Mouse (Mus musculus) kidney, embryonic 15.5 days (tissue): Measurements from ENCODE around the gene Tenm2. TPM values are rescaled to one million over a fixed set of nuclear protein-coding genes. Genes with fewer than 3 reads are reported as not detected.

Experiments
- ATAC-seq: fragments of 200-750 bp; cut with Nextera tagmentation; replicated peaks from 2 replicates; pipeline ENCODE4 v1.8.0; 2017; ENCODE audit warnings: moderate TSS enrichment; ENCODE audit not compliant: low FRiP score
- H3K27ac ChIP-seq: fragments of 300-500 bp; sonication (generic); 2 replicates; pipeline ENCODE4 v1.5.1; 2015; ENCODE audit warnings: mild to moderate bottlenecking, inconsistent platforms
- H3K27me3 ChIP-seq: fragments of 300-500 bp; sonication (generic); 2 replicates; pipeline ENCODE4 v1.6.1; 2015; ENCODE audit warnings: inconsistent platforms
- H3K36me3 ChIP-seq: fragments of 300-500 bp; sonication (generic); 2 replicates; pipeline ENCODE4 v1.6.1; 2015; ENCODE audit warnings: inconsistent platforms
- H3K4me1 ChIP-seq: fragments of 300-500 bp; sonication (generic); 2 replicates; pipeline ENCODE4 v1.6.1; 2015; ENCODE audit warnings: inconsistent platforms
- H3K4me2 ChIP-seq: fragments of 300-500 bp; sonication (generic); 2 replicates; pipeline ENCODE4 v1.6.1; 2015; ENCODE audit warnings: moderate library complexity, mild to moderate bottlenecking, inconsistent platforms
- H3K4me3 ChIP-seq: fragments of 300-500 bp; sonication (generic); replicated peaks from 2 replicates; pipeline ENCODE4 v1.5.1; 2015; ENCODE audit warnings: mild to moderate bottlenecking, inconsistent platforms
- H3K9ac ChIP-seq: fragments of 300-500 bp; sonication (generic); 2 replicates; pipeline ENCODE4 v1.6.1; 2015; ENCODE audit warnings: mild to moderate bottlenecking, inconsistent platforms
- H3K9me3 ChIP-seq: fragments of 300-500 bp; sonication (generic); replicated peaks from 2 replicates; pipeline ENCODE4 v1.6.1; 2016; ENCODE audit warnings: inconsistent platforms
- WGBS: fragments of 180-500 bp; shearing (Covaris S2); methylation state at CpG from one replicate; pipeline ENCODE4 v1.1.7; 2015; ENCODE audit warnings: mixed read lengths; 5-methylcytosine and 5-hydroxymethylcytosine counted together
- polyA plus RNA-seq: library from polyadenylated mRNA; unstranded; fragments of >200 nt; fragmentation: Nextera tagmentation; extraction: Ambion mirVana; gene quantifications from 2 replicates; pipeline ENCODE4 v1.2.1, GENCODE M21; 2015

Gene Tenm2
- polyA plus RNA-seq, 1 experiment from 2014 or later = 0.78 TPM

GRCm38 (mm10) chr11:36443821-36444220 lies 791.9 kb downstream of the Tenm2 start:
- Histone ChIP-seq H3K4me1 (no peaks in the 10 kb centered on the region), H3K9me3 (no peaks in the 10 kb centered on the region), H3K9ac (no peak overlapping the region), H3K4me3 (no peak overlapping the region), H3K27me3 (no peaks in the 10 kb centered on the region), H3K27ac (no peak overlapping the region), H3K4me2 (no peak overlapping the region), H3K36me3 (no peaks in the 10 kb centered on the region)
- WGBS = 90% methylated on average over 7 of the region's 7 CpGs
- no peak for ATAC-seq

DNA sequence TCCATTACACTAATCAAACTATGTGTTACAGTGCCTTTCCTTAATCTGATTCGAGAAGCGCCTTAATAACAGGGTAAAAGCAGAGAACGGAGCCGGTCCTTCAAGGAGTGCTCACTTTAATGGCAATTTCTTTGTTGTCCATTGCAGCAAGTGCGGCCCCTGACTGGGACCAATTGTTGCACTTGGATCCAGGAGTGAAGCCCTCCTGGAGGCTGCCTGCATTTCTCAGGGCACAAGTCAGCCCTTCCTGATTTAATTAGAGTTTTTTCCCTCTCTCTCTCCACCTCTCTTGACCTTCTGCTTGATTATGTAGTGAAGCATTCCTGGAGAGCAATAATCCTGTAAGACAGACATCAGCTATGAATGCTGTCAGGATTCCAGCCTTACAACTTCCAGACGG lies 794.0 kb downstream of the Tenm2 start:
- WGBS = 38% methylated on average over 6 of the region's 6 CpGs
- Histone ChIP-seq H3K27me3 (no peaks in the 10 kb centered on the region), H3K36me3 (no peaks in the 10 kb centered on the region), H3K4me1 (no peaks in the 10 kb centered on the region), H3K9ac (no peak overlapping the region), H3K9me3 (no peaks in the 10 kb centered on the region), H3K27ac (no peak overlapping the region), H3K4me2 (no peak overlapping the region), H3K4me3 (no peak overlapping the region)
- ATAC-seq = no peak

DNA sequence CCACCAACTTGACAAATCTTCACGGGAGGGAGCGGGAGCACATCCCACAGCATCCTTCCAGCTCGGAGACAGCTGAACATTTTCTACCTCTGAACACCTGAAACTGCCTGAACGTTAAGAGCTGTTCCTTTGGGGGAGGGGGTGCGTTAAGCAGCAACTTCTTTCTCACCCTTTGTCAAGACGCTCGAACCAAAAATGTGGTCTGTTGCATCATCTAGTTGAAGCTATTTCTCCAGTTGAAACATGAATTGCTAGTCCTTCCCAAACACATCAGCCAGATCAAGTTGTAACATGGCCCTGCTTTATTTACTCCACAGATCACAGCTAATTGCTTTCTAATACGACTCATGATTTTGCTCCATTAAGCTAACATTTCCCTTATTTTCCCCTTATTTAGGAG lies 799.5 kb downstream of the Tenm2 start:
- Histone ChIP-seq H3K4me3 (no peak overlapping the region), H3K36me3 (no peaks in the 10 kb centered on the region), H3K27ac (no peak overlapping the region), H3K4me1 (no peaks in the 10 kb centered on the region), H3K9ac (no peak overlapping the region), H3K9me3 (no peaks in the 10 kb centered on the region), H3K27me3 (no peaks in the 10 kb centered on the region), H3K4me2 (no peak overlapping the region)
- ATAC-seq = no peak
- WGBS = 49% methylated on average over 8 of the region's 8 CpGs

DNA sequence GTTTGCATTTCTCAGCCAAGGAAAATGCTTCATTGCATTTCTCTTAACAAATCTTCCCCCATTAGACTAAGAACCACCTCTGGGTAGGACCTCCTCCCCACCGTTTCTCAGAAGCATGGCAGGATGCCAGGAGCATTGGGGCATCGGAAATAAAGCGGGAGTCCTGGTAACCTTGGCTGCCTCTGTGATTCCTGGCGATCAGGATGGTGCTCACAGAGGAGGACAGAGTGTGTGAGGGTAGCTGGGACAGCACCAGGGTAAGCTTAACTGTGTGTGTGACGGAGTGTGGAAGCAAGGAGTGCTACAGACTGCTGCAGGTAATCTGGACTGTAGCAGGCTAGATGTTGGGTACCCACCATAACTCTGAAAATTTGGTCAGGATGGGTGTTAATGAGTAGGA lies 806.8 kb downstream of the Tenm2 start:
- 58% methylated on average over 5 of the region's 5 CpGs for WGBS
- ATAC-seq = peak; percentile 73

GRCm38 (mm10) chr11:36424959-36425358 lies 810.8 kb downstream of the Tenm2 start:
- no peaks in the 10 kb centered on the region for H3K36me3 ChIP-seq
- no peak overlapping the region for H3K27ac ChIP-seq
- no peak overlapping the region for H3K4me3 ChIP-seq
- 0 out of 2 replicates have a peak, but pooled peaks cover 4% of the 10 kb centered on the region for H3K4me1 ChIP-seq
- H3K9me3 ChIP-seq = no peaks in the 10 kb centered on the region
- no peak overlapping the region for H3K4me2 ChIP-seq
- ATAC-seq = no peak
- H3K27me3 ChIP-seq = no peaks in the 10 kb centered on the region
- 75% methylated on average over 3 of the region's 3 CpGs for WGBS
- H3K9ac ChIP-seq = no peak overlapping the region

More for the DNA sequence above, 806.8 kb downstream of the Tenm2 start:
- H3K27ac ChIP-seq = no peak overlapping the region
- no peak overlapping the region for H3K4me3 ChIP-seq
- no peaks in the 10 kb centered on the region for H3K9me3 ChIP-seq
- no peaks in the 10 kb centered on the region for H3K36me3 ChIP-seq
- H3K4me1 ChIP-seq = 0 out of 2 replicates have a peak, but pooled peaks cover 4% of the 10 kb centered on the region
- H3K4me2 ChIP-seq = no peak overlapping the region
- H3K27me3 ChIP-seq = no peaks in the 10 kb centered on the region
- no peak overlapping the region for H3K9ac ChIP-seq

DNA sequence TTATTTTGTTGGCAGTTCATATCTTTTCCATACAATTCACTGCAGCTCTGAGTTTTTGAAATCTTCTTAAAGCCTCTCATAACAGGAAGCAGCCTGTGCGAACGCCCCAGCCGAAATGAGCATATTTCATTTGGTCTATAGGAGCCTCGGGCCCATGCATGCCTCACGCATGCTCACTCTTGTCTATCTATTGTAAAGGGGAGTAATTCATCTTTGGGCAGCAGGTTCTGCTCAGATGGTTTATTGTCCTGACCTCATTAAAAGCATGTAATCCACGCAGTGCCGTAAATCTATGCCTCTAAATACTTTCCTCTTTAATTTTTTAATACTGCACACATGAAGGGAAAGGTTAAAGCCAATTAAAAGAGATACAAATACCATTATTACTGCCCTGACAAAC lies 815.7 kb downstream of the Tenm2 start:
- Histone ChIP-seq H3K9me3 (no peaks in the 10 kb centered on the region), H3K9ac (no peak overlapping the region), H3K36me3 (no peaks in the 10 kb centered on the region), H3K4me2 (no peak overlapping the region), H3K4me1 (no peaks in the 10 kb centered on the region), H3K27ac (no peak overlapping the region), H3K4me3 (no peak overlapping the region), H3K27me3 (no peaks in the 10 kb centered on the region)
- ATAC-seq = no peak
- WGBS = 58% methylated on average over 7 of the region's 7 CpGs

DNA sequence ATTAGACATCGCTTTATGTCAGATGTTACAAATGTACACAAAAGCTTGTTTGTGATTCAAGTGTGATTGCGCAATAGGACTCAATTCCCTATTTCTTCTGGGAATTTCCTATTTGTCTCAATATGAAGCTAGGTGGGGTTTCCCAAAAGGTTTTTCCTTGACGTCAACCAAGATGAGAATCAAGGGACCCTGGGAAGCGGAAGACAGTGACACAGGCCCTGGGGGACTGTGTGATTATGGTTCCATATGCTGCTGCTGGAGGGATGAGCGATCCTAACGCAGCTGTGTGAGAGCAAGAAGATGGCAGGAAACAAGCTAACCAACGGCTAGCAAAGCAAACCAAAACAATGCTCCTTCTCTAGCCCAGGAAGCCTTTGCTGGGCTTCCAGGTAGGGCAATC lies 820.5 kb downstream of the Tenm2 start:
- no peaks in the 10 kb centered on the region for H3K27me3 ChIP-seq
- no peaks in the 10 kb centered on the region for H3K9me3 ChIP-seq
- H3K9ac ChIP-seq = no peak overlapping the region
- WGBS = 82% methylated on average over 7 of the region's 7 CpGs
- H3K36me3 ChIP-seq = no peaks in the 10 kb centered on the region
- no peak for ATAC-seq
- H3K4me2 ChIP-seq = no peak overlapping the region
- no peaks in the 10 kb centered on the region for H3K4me1 ChIP-seq
- no peak overlapping the region for H3K27ac ChIP-seq
- no peak overlapping the region for H3K4me3 ChIP-seq

GRCm38 (mm10) chr11:36410881-36411280 lies 824.9 kb downstream of the Tenm2 start:
- no peaks in the 10 kb centered on the region for H3K4me1 ChIP-seq
- no peaks in the 10 kb centered on the region for H3K9me3 ChIP-seq
- ATAC-seq = no peak
- no peak overlapping the region for H3K9ac ChIP-seq
- no peak overlapping the region for H3K4me2 ChIP-seq
- 67% methylated on average over 13 of the region's 13 CpGs for WGBS
- H3K27ac ChIP-seq = no peak overlapping the region
- H3K27me3 ChIP-seq = no peaks in the 10 kb centered on the region
- H3K4me3 ChIP-seq = no peak overlapping the region
- no peaks in the 10 kb centered on the region for H3K36me3 ChIP-seq

DNA sequence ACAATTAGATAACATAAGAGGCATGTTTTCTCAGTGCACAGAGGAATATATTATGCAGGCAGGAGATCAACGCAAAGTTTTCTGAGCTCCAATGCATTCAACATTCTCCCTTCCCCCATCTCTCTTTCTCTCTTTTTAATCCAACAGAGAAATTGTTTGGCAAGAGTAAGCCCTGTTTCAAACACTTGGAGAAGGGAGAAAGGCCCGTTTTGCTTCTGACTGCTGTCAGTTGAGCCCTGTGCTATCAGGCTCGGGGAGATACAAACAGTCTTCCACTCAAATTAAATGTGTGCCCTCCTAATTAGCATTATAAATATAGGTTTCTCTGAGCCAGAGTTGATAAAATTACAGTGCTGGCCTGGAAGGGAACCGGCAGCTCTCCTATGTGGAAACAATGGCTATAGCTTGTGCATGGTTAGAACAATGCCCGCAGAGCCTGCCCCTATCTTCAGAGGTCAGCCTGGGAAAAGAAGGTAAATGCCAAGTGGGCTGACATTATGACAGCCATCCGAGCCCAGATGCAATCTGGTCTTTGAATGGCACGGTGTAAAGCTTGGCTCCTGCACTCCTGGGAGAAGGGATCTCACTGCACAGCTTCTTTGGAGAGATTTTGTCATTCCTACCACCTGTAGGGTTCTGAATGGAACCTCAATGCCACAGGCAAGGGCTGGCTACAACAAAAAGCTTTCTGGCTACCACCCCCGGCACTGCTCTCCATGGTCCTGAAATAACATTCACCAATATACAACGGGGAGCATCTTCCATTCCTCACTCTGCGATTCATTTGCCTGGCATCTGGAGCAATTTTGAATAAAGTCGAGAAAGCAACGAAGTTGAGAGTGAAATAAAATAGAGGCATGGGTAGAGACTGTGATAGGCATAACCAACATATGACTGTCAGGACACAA lies 839.7 kb downstream of the Tenm2 start:
- no peaks in the 10 kb centered on the region for H3K27me3 ChIP-seq
- no peaks in the 10 kb centered on the region for H3K4me1 ChIP-seq
- H3K9me3 ChIP-seq = no peaks in the 10 kb centered on the region
- H3K4me2 ChIP-seq = no peak overlapping the region
- H3K4me3 ChIP-seq = no peak overlapping the region
- no peak overlapping the region for H3K27ac ChIP-seq
- ATAC-seq = no peak
- WGBS = 50% methylated on average over 12 of the region's 12 CpGs
- no peaks in the 10 kb centered on the region for H3K36me3 ChIP-seq
- no peak overlapping the region for H3K9ac ChIP-seq

- 72% methylated on average over 5 of the region's 5 CpGs for WGBS
- Histone ChIP-seq H3K4me1 (no peaks in the 10 kb centered on the region), H3K36me3 (no peaks in the 10 kb centered on the region), H3K9ac (no peak overlapping the region), H3K4me2 (no peak overlapping the region), H3K27me3 (no peaks in the 10 kb centered on the region), H3K4me3 (no peak overlapping the region), H3K27ac (no peak overlapping the region), H3K9me3 (no peaks in the 10 kb centered on the region)
- no peak for ATAC-seq
Observed at GRCm38 (mm10) chr11:36384696-36385095, 851.1 kb downstream of the Tenm2 start.

DNA sequence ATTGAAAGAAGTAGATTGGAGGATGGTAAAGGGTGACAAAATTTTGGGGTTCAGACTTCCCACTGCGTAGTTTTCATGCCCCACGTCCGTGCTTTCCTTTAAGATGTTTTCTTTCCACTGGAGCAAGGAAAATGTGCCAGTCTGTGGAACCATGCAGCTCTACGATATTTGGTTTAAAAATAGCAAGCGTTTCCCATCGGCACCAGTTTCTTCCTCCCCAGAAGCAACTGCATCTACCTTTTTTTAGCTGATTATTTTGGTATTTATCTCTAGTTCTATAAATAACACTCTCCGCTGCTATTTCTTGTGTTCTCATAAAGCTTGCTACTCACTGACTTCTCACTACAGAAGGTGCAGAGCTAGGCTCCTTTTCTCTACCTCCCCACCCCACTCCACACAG lies 864.0 kb downstream of the Tenm2 start:
- H3K4me1 ChIP-seq = no peaks in the 10 kb centered on the region
- no peak for ATAC-seq
- H3K9me3 ChIP-seq = no peaks in the 10 kb centered on the region
- H3K27me3 ChIP-seq = no peaks in the 10 kb centered on the region
- no peak overlapping the region for H3K27ac ChIP-seq
- H3K36me3 ChIP-seq = no peaks in the 10 kb centered on the region
- H3K4me3 ChIP-seq = no peak overlapping the region
- H3K4me2 ChIP-seq = no peak overlapping the region
- no peak overlapping the region for H3K9ac ChIP-seq
- WGBS = 86% methylated on average over 7 of the region's 7 CpGs

DNA sequence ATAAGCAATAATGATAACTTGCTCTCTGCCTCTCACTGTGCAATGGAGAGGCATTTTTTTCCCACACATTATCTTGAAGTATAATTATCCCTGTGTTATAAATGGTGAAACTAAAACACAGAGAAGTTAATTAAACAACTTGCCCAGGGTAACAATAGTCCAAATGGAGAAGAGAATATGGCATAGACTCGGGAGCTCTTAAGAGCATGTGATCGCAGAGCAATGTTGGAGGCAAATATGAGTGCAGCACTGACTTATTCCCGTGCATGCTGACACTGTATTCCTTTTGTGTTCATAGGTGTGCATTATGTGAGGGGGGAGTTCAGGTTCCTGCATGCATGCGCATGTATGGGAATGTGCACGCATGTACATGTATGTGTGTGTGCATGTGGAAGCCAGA lies 870.7 kb downstream of the Tenm2 start:
- no peaks in the 10 kb centered on the region for H3K4me1 ChIP-seq
- H3K4me3 ChIP-seq = no peak overlapping the region
- no peaks in the 10 kb centered on the region for H3K36me3 ChIP-seq
- WGBS = 94% methylated on average over 5 of the region's 5 CpGs
- H3K27me3 ChIP-seq = no peaks in the 10 kb centered on the region
- H3K27ac ChIP-seq = no peak overlapping the region
- ATAC-seq = no peak
- H3K9me3 ChIP-seq = no peaks in the 10 kb centered on the region
- no peak overlapping the region for H3K9ac ChIP-seq
- no peak overlapping the region for H3K4me2 ChIP-seq

GRCm38 (mm10) chr11:36364441-36364840 lies 871.3 kb downstream of the Tenm2 start:
- Histone ChIP-seq H3K4me2 (0 out of 2 replicates have a peak overlapping the region, but pooled peaks have one; percentile 5), H3K9ac (no peak overlapping the region), H3K36me3 (no peaks in the 10 kb centered on the region), H3K9me3 (no peaks in the 10 kb centered on the region), H3K4me3 (no peak overlapping the region), H3K27ac (no peak overlapping the region), H3K4me1 (no peaks in the 10 kb centered on the region), H3K27me3 (no peaks in the 10 kb centered on the region)
- 46% methylated on average over 9 of the region's 9 CpGs for WGBS
- ATAC-seq = 0 out of 2 replicates have a peak, but pooled peaks have one; percentile 18
